In genomic region chr16:93920673-93921072, GRCm38 (mm10) we compare ENCODE assay signal across 26 mouse cellular contexts.
"Had no signal": no experiment of that assay in that cellular context is flagged by ENCODE, and none has a peak within 500 bp of the region (broad histone marks: within the 10 kb centered on the region; RNA-seq: fewer than 3 reads in every experiment).

No protein-coding gene starts in this region.

- ATAC-seq: forebrain, postnatal 0 days; hindbrain, embryonic 16.5 days; inflammation-experienced regulatory T-cells, adult 6 months; intestine, embryonic 15.5 days; intestine, postnatal 0 days had no signal

- H3K9me3 ChIP-seq: heart, embryonic 13.5 days; heart, embryonic 15.5 days; hindbrain, embryonic 13.5 days; intestine, embryonic 15.5 days; limb, embryonic 10.5 days; limb, embryonic 12.5 days; liver, embryonic 13.5 days had no signal

- DNase-seq: forebrain, postnatal 0 days; gastrocnemius, postnatal 14 days; gastrocnemius, postnatal 36 days; heart, adult 11 months; heart, adult 2 months; heart, postnatal 14 days; heart, postnatal 36 days; kidney, adult 18-20 months; kidney, adult 8-10 months; kidney, postnatal 10 days; kidney, postnatal 4 days; liver; liver, embryonic 13.5 days had no signal

- H3K4me2 ChIP-seq: heart, embryonic 11.5 days; heart, embryonic 13.5 days; heart, embryonic 15.5 days; hindbrain, embryonic 13.5 days; intestine, embryonic 15.5 days; limb, embryonic 12.5 days; liver, embryonic 11.5 days; liver, embryonic 13.5 days had no signal

- H3K27ac ChIP-seq: heart, adult 2 months; heart, embryonic 13.5 days; heart, embryonic 15.5 days; hindbrain, embryonic 13.5 days; intestine, embryonic 15.5 days; layer of hippocampus, adult 2 months; left cerebral cortex, adult 2 months; limb, embryonic 10.5 days; limb, embryonic 12.5 days; liver, embryonic 13.5 days had no signal

- H3K36me3 ChIP-seq: heart, embryonic 13.5 days; heart, embryonic 15.5 days; hindbrain, embryonic 13.5 days; intestine, embryonic 15.5 days; limb, embryonic 10.5 days; limb, embryonic 12.5 days; liver, embryonic 13.5 days had no signal

- H3K27me3 ChIP-seq: heart, embryonic 15.5 days; intestine, embryonic 15.5 days; liver, embryonic 13.5 days had no signal

- H3K4me3 ChIP-seq: heart, adult 2 months; heart, embryonic 13.5 days; heart, embryonic 15.5 days; hindbrain, embryonic 13.5 days; intestine, embryonic 15.5 days; layer of hippocampus, adult 2 months; left cerebral cortex, adult 2 months; limb, embryonic 10.5 days; limb, embryonic 12.5 days; liver, embryonic 13.5 days had no signal

- H3K9ac ChIP-seq: forebrain, postnatal 0 days; heart, embryonic 13.5 days; heart, embryonic 15.5 days; hindbrain, embryonic 13.5 days; intestine, embryonic 15.5 days; limb, embryonic 12.5 days; liver, embryonic 13.5 days had no signal
